Comparison of ENCODE assay signal across 13 mouse cellular contexts in the genomic region with DNA sequence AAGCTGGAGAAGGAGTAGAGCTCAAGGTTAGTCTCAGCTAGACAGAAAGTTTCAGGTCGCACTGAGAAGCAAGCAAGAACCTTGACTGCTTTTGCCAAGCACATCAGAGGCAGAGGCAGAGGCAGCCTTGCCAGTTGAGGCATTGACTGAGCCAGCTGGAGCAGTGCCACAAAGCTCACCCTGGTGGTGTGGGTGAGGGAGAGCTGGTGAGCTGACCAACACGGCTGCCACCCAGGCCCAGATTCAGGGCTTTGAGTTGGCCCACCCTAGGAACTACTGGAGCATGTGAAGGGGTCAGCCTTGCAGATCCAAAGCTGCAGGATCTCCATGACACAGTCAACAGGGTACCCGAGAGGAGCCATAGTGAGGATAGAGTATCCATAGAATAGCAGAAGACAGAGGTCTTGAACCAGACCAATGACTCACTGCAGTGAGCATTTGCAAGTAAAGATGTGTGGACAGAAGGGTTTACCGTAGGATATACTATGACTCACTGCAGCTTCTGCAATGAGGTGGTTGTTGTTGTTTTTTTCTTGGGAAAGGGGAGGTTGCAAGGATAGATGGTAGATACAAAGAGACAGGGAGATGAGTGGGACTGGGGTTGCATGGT. TPM values are rescaled to one million over a fixed set of nuclear protein-coding genes. Genes with fewer than 3 reads are reported as not detected.
DNase-seq lines count a peak whose midpoint lies in the region; ATAC-seq and TF ChIP-seq lines count a peak whose summit lies in the region.
"Had no signal": no experiment of that assay in that cellular context is flagged by ENCODE, and none has a peak within 500 bp of the region (broad histone marks: within the 10 kb centered on the region; RNA-seq: fewer than 3 reads in every experiment).

No protein-coding gene starts in this region.

- peak; percentile 72 for DNase-seq in kidney, adult 2 months
- peak; percentile 83 for DNase-seq in NIH3T3 (ENCODE audit: low read depth)
- peak; percentile 87 for DNase-seq in adrenal gland, postnatal 10 days
- peak; percentile 65 for DNase-seq in kidney, adult 9 months
- no peak for DNase-seq in embryonic facial prominence, embryonic 10.5 days (ENCODE audit: low spot score)
- no peak for DNase-seq in forebrain, postnatal 0 days
- DNase-seq: spleen, adult 18-20 months had no signal

- H3K9ac ChIP-seq in kidney, embryonic 14.5 days (ENCODE audit: low read depth, low read length) = no peak overlapping the region
- no peak overlapping the region for H3K9ac ChIP-seq in forebrain, postnatal 0 days
- H3K9ac ChIP-seq: limb, embryonic 13.5 days; neural tube, embryonic 12.5 days had no signal

- no peaks in the 10 kb centered on the region for H3K27me3 ChIP-seq in kidney, adult 2 months (replicated peaks; ENCODE audit: control insufficient read depth, insufficient read depth, low read length)
- no peaks in the 10 kb centered on the region for H3K27me3 ChIP-seq in kidney, embryonic 14.5 days (ENCODE audit: control insufficient read depth, insufficient read depth, low read length)
- no peaks in the 10 kb centered on the region for H3K27me3 ChIP-seq in embryonic facial prominence, embryonic 10.5 days (replicated peaks; ENCODE audit: low read depth, poor library complexity, severe bottlenecking)
- H3K27me3 ChIP-seq in forebrain, postnatal 0 days (ENCODE audit: insufficient read depth, low read length) = no peaks in the 10 kb centered on the region
- H3K27me3 ChIP-seq: limb, embryonic 13.5 days; neural tube, embryonic 12.5 days had no signal

- WGBS in kidney, adult 2 months = 60% methylated on average over 4 of the region's 4 CpGs
- 86% methylated on average over 4 of the region's 4 CpGs for WGBS in kidney, embryonic 14.5 days
- 92% methylated on average over 4 of the region's 4 CpGs for WGBS in embryonic facial prominence, embryonic 10.5 days
- 83% methylated on average over 4 of the region's 4 CpGs for WGBS in forebrain, postnatal 0 days

- H3K4me1 ChIP-seq in kidney, adult 2 months (ENCODE audit: control insufficient read depth, insufficient read depth, low read length) = peaks cover 8% of the 10 kb centered on the region; the same call in 1 of the 2 replicates
- no peaks in the 10 kb centered on the region for H3K4me1 ChIP-seq in kidney, embryonic 14.5 days (ENCODE audit: control insufficient read depth, insufficient read depth, low read length)
- peaks cover 3% of the 10 kb centered on the region; the same call in 1 of the 2 replicates for H3K4me1 ChIP-seq in embryonic facial prominence, embryonic 10.5 days
- no peaks in the 10 kb centered on the region for H3K4me1 ChIP-seq in forebrain, postnatal 0 days (ENCODE audit: insufficient read depth)
- H3K4me1 ChIP-seq: limb, embryonic 13.5 days; neural tube, embryonic 12.5 days had no signal

- H3K9me3 ChIP-seq in kidney, embryonic 14.5 days (ENCODE audit: control insufficient read depth, low read length) = no peaks in the 10 kb centered on the region
- no peaks in the 10 kb centered on the region for H3K9me3 ChIP-seq in embryonic facial prominence, embryonic 10.5 days
- no peaks in the 10 kb centered on the region for H3K9me3 ChIP-seq in forebrain, postnatal 0 days (ENCODE audit: low read length)
- H3K9me3 ChIP-seq: G1E; limb, embryonic 13.5 days; neural tube, embryonic 12.5 days had no signal

- H3K4me2 ChIP-seq in kidney, embryonic 14.5 days (replicated peaks; ENCODE audit: low read depth, low read length) = no peak overlapping the region
- no peak overlapping the region for H3K4me2 ChIP-seq in forebrain, postnatal 0 days (ENCODE audit: low read depth)
- H3K4me2 ChIP-seq: limb, embryonic 13.5 days; neural tube, embryonic 12.5 days had no signal

- peak; percentile 44 for TF ChIP-seq CTCF in kidney, adult 2 months (conservative IDR thresholded peaks at IDR 0.05; ENCODE audit: insufficient read depth, insufficient read length, low read depth, low read length)
- no peak for TF ChIP-seq CTCF in forebrain, postnatal 0 days (IDR thresholded peaks at IDR 0.05; ENCODE audit: low read depth)

- TF ChIP-seq POLR2A in kidney, adult 2 months (IDR thresholded peaks at IDR 0.05; ENCODE audit: low read depth, low read length) = no peak

- H3K27ac ChIP-seq in kidney, adult 2 months (ENCODE audit: insufficient read depth, low read depth, low read length) = no peak overlapping the region
- H3K27ac ChIP-seq in kidney, embryonic 14.5 days (ENCODE audit: low read depth, low read length) = no peak overlapping the region
- no peak overlapping the region for H3K27ac ChIP-seq in embryonic facial prominence, embryonic 10.5 days (replicated peaks)
- H3K27ac ChIP-seq in forebrain, postnatal 0 days (ENCODE audit: low read depth, low read length) = no peak overlapping the region
- H3K27ac ChIP-seq: limb, embryonic 13.5 days; neural tube, embryonic 12.5 days had no signal

- no peak overlapping the region for H3K4me3 ChIP-seq in kidney, adult 2 months (ENCODE audit: insufficient read depth, low read depth, low read length)
- no peak overlapping the region for H3K4me3 ChIP-seq in kidney, embryonic 14.5 days (ENCODE audit: low read length)
- no peak overlapping the region for H3K4me3 ChIP-seq in embryonic facial prominence, embryonic 10.5 days
- no peak overlapping the region for H3K4me3 ChIP-seq in forebrain, postnatal 0 days (ENCODE audit: low read depth, low read length)
- H3K4me3 ChIP-seq: erythroblast, embryonic 14.5 days; limb, embryonic 13.5 days; neural tube, embryonic 12.5 days had no signal

- no peaks in the 10 kb centered on the region for H3K36me3 ChIP-seq in kidney, adult 2 months (ENCODE audit: control insufficient read depth, insufficient read depth, low read length)
- peaks cover 26% of the 10 kb centered on the region for H3K36me3 ChIP-seq in kidney, embryonic 14.5 days (ENCODE audit: control insufficient read depth, insufficient read depth, low read length)
- H3K36me3 ChIP-seq in embryonic facial prominence, embryonic 10.5 days (replicated peaks) = peaks cover 31% of the 10 kb centered on the region
- peaks cover 28% of the 10 kb centered on the region for H3K36me3 ChIP-seq in forebrain, postnatal 0 days (ENCODE audit: insufficient read depth)

- ATAC-seq in kidney, embryonic 14.5 days (ENCODE audit: low FRiP score, low TSS enrichment) = no peak
- no peak for ATAC-seq in forebrain, postnatal 0 days
- ATAC-seq: inflammation-experienced regulatory T-cells, adult 6 months had no signal

RNA-seq across cellular contexts. Expression of a gene that starts 2.8 kb away (rescaled TPM):
- polyA plus RNA-seq in kidney, adult 2 months (2012; rRNA removed) = 1.3 and 1.4 TPM in 2 replicates
- 3.3 and 4.7 TPM in 2 replicates for polyA plus RNA-seq in kidney, embryonic 14.5 days (2014; fragmentation: Nextera tagmentation; extraction: Ambion mirVana)
- 10 to 100 TPM; 10.1 to 13.0 TPM for total RNA-seq in adrenal gland, postnatal 10 days (2021)
- 3.2 and 3.6 TPM in 2 replicates for polyA plus RNA-seq in embryonic facial prominence, embryonic 10.5 days (2016; fragmentation: Nextera tagmentation; extraction: Ambion mirVana)
- total RNA-seq in forebrain, postnatal 0 days (2014; rRNA removed) = 6.8 and 7.6 TPM in 2 replicates
- polyA plus RNA-seq in forebrain, postnatal 0 days (2015; fragmentation: Nextera tagmentation; extraction: Ambion mirVana) = 1.2 and 1.7 TPM in 2 replicates

Comparison
In these comparisons a context has a peak if more than half of its experiments do, and no peak if none do; other contexts are left out.
1. DNase-seq: peak in kidney, adult 2 months (single experiment), NIH3T3 (single experiment), adrenal gland, postnatal 10 days (single experiment) and kidney, adult 9 months (single experiment); none in embryonic facial prominence, embryonic 10.5 days (single experiment) and forebrain, postnatal 0 days (single experiment).